Mouse (Mus musculus): ENCODE data around the gene Tlr5. TPM values are rescaled to one million over a fixed set of nuclear protein-coding genes. Genes with fewer than 3 reads are reported as not detected.

Tlr5 gene
- polyA plus RNA-seq (2017; shearing (Covaris generic)), result not detected

GRCm38 (mm10) chr1:182954287-182955046 lies at the start of gene Tlr5:
TSS of gene Tlr5 (plus strand) at chr1:182954788.

Other genes starting within 250 kb of the Tlr5 start
- gene Ccdc185, start 205.6 kb upstream of the Tlr5 start, polyA plus RNA-seq (2017; shearing (Covaris generic)), result not detected
- gene Susd4, start 190.9 kb upstream of the Tlr5 start, polyA plus RNA-seq (2017; shearing (Covaris generic)), result 1 to 10 TPM in 1 of 2 experiments, under 1 TPM in 1; 0.85 to 5.4 TPM

Measured in activated CD4-positive, CD25-positive, alpha-beta regulatory T cell (primary cell).